Mouse (Mus musculus): ENCODE results near the gene Parp3. TPM values are rescaled to one million over a fixed set of nuclear protein-coding genes. Genes with fewer than 3 reads are reported as not detected.

Gene Parp3
- polyA plus RNA-seq, 1 experiment from 2014 or later: 0.81 TPM

DNA sequence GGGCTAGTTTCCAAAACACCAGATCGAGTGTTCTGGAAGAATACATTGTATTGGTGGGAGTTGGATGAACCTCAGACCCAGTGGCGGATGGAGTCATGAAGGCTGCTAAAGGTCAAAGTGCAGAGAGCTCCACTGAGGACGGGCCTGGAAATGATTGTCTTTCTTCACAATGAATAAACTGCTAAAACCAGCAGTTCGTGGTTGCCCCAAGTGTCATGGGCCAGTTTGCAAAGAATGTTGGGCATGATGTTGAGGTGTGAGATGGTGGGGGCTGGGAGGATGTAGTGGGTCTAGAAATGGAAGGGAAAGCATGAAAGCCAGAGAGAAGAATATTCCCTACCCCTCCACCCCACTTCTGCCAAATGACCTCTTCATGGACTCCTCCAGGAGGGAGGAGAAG lies 31.9 kb downstream of the Parp3 start:
- no peaks in the 10 kb centered on the region for H3K36me3 ChIP-seq
- 78% methylated on average over 4 of the region's 4 CpGs for WGBS
- no peak overlapping the region for H3K4me3 ChIP-seq (replicated peaks)

DNA sequence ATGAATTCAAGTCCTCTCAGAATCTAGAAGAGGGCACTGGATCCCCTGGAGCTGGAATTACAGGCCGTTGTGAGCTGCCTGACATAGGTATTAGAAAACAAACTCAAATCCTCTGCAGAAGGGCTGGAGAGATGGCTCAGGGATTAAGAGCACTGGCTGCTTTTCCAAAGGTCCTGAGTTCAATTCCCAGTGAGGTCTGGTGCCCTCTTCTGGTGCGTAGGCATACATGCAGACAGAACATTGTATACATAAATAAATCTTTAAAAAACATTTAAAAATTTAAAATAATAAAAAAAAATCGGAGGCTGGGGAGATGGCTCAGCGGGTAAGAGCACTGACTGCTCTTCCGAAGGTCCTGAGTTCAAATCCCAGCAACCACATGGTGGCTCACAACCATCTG lies 34.1 kb downstream of the Parp3 start:
- no peak overlapping the region for H3K4me2 ChIP-seq (replicated peaks)
- H3K4me1 ChIP-seq (replicated peaks): peaks cover 27% of the 10 kb centered on the region
- no peak overlapping the region for H3K4me3 ChIP-seq (replicated peaks)
- 75% methylated on average over 5 of the region's 5 CpGs for WGBS
- H3K27me3 ChIP-seq: no peaks in the 10 kb centered on the region
- no peaks in the 10 kb centered on the region for H3K9me3 ChIP-seq
- H3K9ac ChIP-seq (replicated peaks): no peak overlapping the region
- H3K36me3 ChIP-seq: no peaks in the 10 kb centered on the region
- H3K27ac ChIP-seq: no peak overlapping the region
- no peak for ATAC-seq

More for the DNA sequence above, 31.9 kb downstream of the Parp3 start:
- no peaks in the 10 kb centered on the region for H3K9me3 ChIP-seq
- ATAC-seq: no peak
- 0 out of 2 replicates have a peak overlapping the region, but pooled peaks have one; percentile 0 for H3K4me2 ChIP-seq (replicated peaks)
- H3K9ac ChIP-seq (replicated peaks): no peak overlapping the region
- H3K4me1 ChIP-seq (replicated peaks): peaks cover 31% of the 10 kb centered on the region
- H3K27me3 ChIP-seq: peaks cover 2% of the 10 kb centered on the region; the same call in 1 of the 2 replicates
- H3K27ac ChIP-seq: no peak overlapping the region

DNA sequence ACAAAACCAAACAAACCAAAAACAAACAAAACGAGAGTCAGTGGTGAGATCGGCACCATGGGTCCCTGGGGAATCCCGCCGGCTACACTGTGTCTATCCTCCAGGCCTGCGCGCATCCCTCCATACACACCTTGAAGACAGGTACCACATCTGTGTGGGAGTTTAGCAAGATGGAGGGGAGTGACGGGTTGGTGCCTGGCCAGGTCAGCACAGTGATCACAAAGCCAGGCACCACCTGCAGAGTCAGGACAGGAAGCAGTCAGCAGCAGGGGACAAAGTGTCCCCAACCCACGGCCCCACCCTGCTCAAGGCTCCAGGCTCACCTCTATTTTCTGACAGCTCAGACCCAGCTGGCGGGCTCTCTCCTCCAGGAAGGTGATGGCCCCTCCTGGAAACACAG lies 40.2 kb downstream of the Parp3 start:
- no peaks in the 10 kb centered on the region for H3K9me3 ChIP-seq
- no peak for ATAC-seq
- peaks cover 38% of the 10 kb centered on the region for H3K36me3 ChIP-seq
- no peak overlapping the region for H3K4me3 ChIP-seq (replicated peaks)
- H3K9ac ChIP-seq (replicated peaks): 0 out of 2 replicates have a peak overlapping the region, but pooled peaks have one; percentile 14
- H3K27me3 ChIP-seq: no peaks in the 10 kb centered on the region
- H3K27ac ChIP-seq: no peak overlapping the region
- H3K4me1 ChIP-seq (replicated peaks): peaks cover 18% of the 10 kb centered on the region
- H3K4me2 ChIP-seq (replicated peaks): no peak overlapping the region
- 80% methylated on average over 9 of the region's 9 CpGs for WGBS

DNA sequence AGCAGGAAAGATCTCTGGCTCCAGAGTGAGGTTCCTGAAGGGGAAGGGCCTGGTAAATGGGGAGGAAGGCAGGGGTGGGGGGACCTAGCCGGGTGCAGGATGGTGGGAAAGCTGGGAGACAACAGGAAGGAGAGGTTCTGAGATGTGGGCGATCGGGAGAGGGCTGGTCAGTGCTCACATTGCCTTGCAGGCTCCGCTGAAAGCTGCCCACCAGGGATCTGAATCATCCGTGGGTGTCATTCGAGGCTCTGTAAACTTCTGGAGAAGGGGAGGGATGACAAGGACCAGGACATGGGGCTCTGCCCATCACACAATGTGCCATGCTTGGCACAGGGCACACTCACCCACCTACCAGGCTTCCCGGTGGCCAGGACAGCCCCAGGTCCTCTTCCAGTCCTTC lies 43.4 kb downstream of the Parp3 start:
- Histone ChIP-seq H3K4me3 (replicated peaks) (no peak overlapping the region), H3K9ac (replicated peaks) (no peak overlapping the region), H3K9me3 (no peaks in the 10 kb centered on the region), H3K36me3 (peaks cover 46% of the 10 kb centered on the region), H3K27me3 (no peaks in the 10 kb centered on the region), H3K27ac (no peak overlapping the region), H3K4me1 (replicated peaks) (peaks cover 23% of the 10 kb centered on the region), H3K4me2 (replicated peaks) (no peak overlapping the region)
- ATAC-seq: no peak
- WGBS: 81% methylated on average over 7 of the region's 7 CpGs

DNA sequence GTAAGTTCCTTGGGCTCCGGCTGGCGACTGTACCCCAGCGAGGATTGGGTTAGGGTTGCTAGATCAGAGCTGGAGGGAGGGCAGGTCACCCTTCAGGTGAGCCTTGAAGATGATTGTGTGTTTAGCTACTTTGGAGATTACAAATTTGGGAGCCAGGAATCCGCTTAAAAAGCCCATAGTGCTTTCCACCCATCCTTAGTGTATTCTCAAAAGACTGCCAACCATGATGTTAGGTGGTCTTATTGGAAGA lies 46.8 kb downstream of the Parp3 start:
- peak overlapping the region; percentile 95 for H3K27ac ChIP-seq
- H3K4me1 ChIP-seq (replicated peaks): peaks cover 11% of the 10 kb centered on the region
- no peaks in the 10 kb centered on the region for H3K9me3 ChIP-seq
- ATAC-seq: no peak
- H3K4me3 ChIP-seq (replicated peaks): peak overlapping the region; percentile 92
- H3K9ac ChIP-seq (replicated peaks): peak overlapping the region; percentile 98
- WGBS: 3% methylated on average over 4 of the region's 4 CpGs
- H3K27me3 ChIP-seq: no peaks in the 10 kb centered on the region
- peaks cover 42% of the 10 kb centered on the region for H3K36me3 ChIP-seq
- H3K4me2 ChIP-seq (replicated peaks): peak overlapping the region; percentile 89

DNA sequence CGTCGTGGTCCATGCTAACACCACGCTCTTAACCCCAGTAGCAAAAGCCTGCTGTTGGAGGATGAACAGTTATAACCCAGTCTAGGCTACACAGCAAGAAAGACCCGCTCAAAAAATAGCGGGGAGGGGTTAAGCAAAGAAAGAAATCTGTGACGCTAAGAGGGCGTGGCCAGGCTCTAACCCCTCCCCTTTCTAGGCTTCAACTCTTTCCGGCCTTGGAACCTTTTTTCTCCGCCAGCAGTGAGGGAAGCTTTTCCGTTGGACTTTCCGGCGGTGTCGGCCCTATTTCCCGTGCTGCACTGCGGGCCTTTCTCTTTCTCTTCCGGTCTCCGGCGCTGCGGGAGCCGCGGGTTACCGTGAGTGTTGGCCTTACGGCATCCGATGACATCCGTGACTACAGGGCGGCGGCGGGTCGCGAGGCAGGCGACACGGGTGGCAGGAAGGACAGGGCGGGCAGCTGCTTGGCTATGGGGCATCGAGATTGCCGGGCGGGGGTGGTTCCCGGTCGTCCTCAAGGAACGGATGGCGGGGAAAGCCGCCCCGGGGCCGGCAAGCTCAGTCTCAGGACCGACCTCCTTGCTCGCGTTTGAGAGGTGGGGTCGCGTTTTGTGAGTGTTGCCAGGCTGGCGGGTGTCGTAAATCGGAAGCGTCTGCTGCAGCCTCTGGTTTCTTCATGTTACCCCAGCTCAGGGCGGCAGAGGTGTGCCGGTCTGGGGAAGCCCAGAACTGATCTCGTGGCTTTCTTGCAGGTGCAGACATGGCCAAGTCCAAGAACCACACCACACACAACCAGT lies 47.3 kb downstream of the Parp3 start, which contains the start of gene Rpl29:
Gene Rpl29, plus strand, starts transcription at position 234 of the 794 bp plus-strand sequence.
- Histone ChIP-seq H3K27me3 (no peaks in the 10 kb centered on the region), H3K4me3 (replicated peaks) (peak within 1 kb of the TSS; percentile 92), H3K36me3 (peaks cover 37% of the 10 kb centered on the region), H3K4me2 (replicated peaks) (peak within 1 kb of the TSS; percentile 89), H3K4me1 (replicated peaks) (peaks cover 11% of the 10 kb centered on the region), H3K27ac (peak within 1 kb of the TSS; percentile 95), H3K9me3 (no peaks in the 10 kb centered on the region), H3K9ac (replicated peaks) (peak within 1 kb of the TSS; percentile 98)
- peak; percentile 93 for ATAC-seq
- WGBS: under 1% methylated on average over 55 of the region's 55 CpGs

DNA sequence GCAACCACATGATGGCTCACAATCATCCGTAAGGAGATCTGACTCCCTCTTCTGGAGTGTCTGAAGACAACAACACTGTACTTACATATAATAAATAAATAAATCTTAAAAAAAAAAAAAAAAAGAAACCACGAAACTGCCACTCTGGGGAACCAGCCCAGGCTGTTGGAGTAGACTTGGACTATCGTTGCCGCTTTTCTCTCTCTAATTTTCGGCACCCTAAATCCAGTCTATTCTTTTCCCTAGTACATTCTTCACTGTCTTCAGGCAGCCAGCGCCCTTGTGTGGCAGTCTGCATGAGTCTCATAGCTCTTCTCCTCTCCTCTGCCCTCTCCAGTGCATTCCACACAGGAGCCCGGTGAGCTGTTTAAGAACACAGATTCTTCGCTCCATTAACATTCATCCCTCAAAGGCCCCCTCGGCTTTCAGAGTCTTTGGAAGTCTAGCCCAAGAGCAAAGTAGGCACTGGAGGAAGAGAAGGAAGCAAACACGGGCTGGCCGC lies 48.0 kb downstream of the Parp3 start:
- peak overlapping the region; percentile 67 for H3K9ac ChIP-seq (replicated peaks)
- WGBS: 15% methylated on average over 11 of the region's 11 CpGs
- peak overlapping the region; percentile 92 for H3K4me3 ChIP-seq (replicated peaks)
- peaks cover 11% of the 10 kb centered on the region for H3K4me1 ChIP-seq (replicated peaks)
- peak overlapping the region; percentile 89 for H3K4me2 ChIP-seq (replicated peaks)
- peaks cover 30% of the 10 kb centered on the region for H3K36me3 ChIP-seq
- H3K27me3 ChIP-seq: no peaks in the 10 kb centered on the region
- no peaks in the 10 kb centered on the region for H3K9me3 ChIP-seq
- H3K27ac ChIP-seq: peak overlapping the region; percentile 91
- ATAC-seq: peak; percentile 80

DNA sequence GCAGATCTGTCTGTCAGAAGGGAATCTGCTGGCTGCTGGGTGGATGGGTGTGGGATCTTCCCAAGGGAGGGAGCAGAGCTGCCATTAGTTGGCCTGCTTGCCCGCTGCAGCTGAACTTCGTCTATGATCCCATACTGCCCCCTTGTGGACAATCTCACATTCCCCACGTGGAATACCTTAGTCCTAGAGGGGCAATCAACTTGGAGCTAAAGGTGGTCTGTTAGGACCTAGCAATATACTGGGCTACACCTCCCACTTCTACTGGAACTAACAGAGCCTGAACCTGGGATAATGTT lies 54.9 kb downstream of the Parp3 start:
- ATAC-seq: peak; percentile 80
- WGBS: 0% methylated on average over 3 of the region's 3 CpGs
- H3K4me2 ChIP-seq (replicated peaks): peak overlapping the region; percentile 41
- peak overlapping the region; percentile 80; the same call in 1 of the 2 replicates for H3K27ac ChIP-seq
- peaks cover 38% of the 10 kb centered on the region for H3K4me1 ChIP-seq (replicated peaks)
- no peaks in the 10 kb centered on the region for H3K9me3 ChIP-seq
- no peak overlapping the region for H3K9ac ChIP-seq (replicated peaks)
- no peak overlapping the region; the same call in 1 of the 2 replicates for H3K4me3 ChIP-seq (replicated peaks)
- H3K36me3 ChIP-seq: no peaks in the 10 kb centered on the region
- H3K27me3 ChIP-seq: 0 out of 2 replicates have a peak, but pooled peaks cover 5% of the 10 kb centered on the region

DNA sequence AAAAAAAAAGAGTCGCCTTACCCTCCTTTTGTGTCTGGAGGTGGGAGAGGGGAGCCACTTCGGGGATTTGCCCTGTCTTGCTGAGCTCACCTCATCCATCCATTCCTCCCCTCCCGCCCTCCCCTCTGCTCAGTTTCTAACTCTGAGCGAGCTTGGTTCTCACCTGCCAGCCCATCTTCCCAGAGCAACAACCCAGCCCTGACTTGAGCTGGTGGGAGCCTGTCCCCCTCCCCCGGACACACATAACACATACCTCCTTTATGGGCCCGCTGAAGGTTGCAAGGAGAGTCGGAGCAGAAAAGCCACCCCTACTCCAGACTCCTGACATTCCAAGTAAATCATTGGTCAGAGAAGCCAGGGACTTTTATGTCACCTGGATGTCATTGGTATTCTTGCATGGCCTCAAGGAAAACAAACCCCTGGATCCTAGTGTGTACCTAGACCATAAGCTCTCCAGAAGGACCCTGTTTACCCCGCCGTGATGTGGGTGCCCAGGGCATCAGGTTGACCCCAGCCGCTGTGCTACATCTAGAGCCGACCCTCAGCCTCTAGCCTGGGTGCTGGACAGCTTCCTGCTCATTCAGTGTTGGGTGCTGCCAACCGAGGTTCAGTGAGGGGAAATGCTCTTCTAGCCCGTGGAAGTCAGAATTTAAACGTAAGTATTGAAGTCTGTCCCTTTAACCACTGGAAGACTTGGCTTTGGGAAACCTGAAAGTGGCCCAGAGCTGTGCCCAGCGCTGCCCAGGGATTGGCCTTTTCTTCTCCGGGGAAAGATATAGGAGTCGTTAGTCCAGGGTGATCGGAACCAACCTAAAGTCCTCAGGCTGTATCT lies 55.5 kb downstream of the Parp3 start:
- Histone ChIP-seq H3K9ac (replicated peaks) (peak overlapping the region; percentile 14; the same call in 1 of the 2 replicates), H3K36me3 (no peaks in the 10 kb centered on the region), H3K4me1 (replicated peaks) (peaks cover 38% of the 10 kb centered on the region), H3K27me3 (0 out of 2 replicates have a peak, but pooled peaks cover 5% of the 10 kb centered on the region), H3K4me2 (replicated peaks) (peak overlapping the region; percentile 41), H3K4me3 (replicated peaks) (no peak overlapping the region; the same call in 1 of the 2 replicates), H3K27ac (peak overlapping the region; percentile 80), H3K9me3 (no peaks in the 10 kb centered on the region)
- WGBS: 4% methylated on average over 18 of the region's 18 CpGs
- ATAC-seq: peak; percentile 37

DNA sequence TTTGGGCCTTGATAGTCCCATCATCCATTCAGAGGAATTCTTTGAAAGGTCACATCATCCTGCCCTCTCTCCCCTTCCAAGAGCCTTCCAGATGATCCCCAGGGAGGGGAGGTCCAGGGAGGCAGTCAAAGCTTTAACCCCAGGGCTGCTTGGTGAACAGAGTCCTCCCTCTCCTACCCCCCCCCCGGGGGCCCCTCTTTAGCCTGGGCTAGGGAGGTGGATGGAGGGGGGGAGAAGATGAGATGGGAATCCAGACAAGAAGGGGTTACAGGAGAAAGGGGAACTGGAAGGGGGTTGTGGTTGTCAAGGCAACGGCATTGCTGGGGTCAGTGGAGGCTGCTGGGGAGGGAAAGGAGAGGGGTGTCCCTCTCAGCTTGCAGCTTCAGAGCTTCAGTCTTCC lies 56.1 kb downstream of the Parp3 start:
- Histone ChIP-seq H3K9me3 (no peaks in the 10 kb centered on the region), H3K27me3 (0 out of 2 replicates have a peak, but pooled peaks cover 5% of the 10 kb centered on the region), H3K4me1 (replicated peaks) (peaks cover 38% of the 10 kb centered on the region), H3K4me2 (replicated peaks) (peak overlapping the region; percentile 41), H3K9ac (replicated peaks) (peak overlapping the region; percentile 14; the same call in 1 of the 2 replicates), H3K36me3 (no peaks in the 10 kb centered on the region), H3K4me3 (replicated peaks) (no peak overlapping the region), H3K27ac (peak overlapping the region; percentile 80)
- ATAC-seq: peak; percentile 19; the same call in 1 of the 2 replicates
- WGBS: 0% methylated on average over 2 of the region's 2 CpGs

Measured in midbrain, embryonic 13.5 days (tissue).